Mouse (Mus musculus): ENCODE measurements around the gene Kazn.

Gene Kazn

DNA sequence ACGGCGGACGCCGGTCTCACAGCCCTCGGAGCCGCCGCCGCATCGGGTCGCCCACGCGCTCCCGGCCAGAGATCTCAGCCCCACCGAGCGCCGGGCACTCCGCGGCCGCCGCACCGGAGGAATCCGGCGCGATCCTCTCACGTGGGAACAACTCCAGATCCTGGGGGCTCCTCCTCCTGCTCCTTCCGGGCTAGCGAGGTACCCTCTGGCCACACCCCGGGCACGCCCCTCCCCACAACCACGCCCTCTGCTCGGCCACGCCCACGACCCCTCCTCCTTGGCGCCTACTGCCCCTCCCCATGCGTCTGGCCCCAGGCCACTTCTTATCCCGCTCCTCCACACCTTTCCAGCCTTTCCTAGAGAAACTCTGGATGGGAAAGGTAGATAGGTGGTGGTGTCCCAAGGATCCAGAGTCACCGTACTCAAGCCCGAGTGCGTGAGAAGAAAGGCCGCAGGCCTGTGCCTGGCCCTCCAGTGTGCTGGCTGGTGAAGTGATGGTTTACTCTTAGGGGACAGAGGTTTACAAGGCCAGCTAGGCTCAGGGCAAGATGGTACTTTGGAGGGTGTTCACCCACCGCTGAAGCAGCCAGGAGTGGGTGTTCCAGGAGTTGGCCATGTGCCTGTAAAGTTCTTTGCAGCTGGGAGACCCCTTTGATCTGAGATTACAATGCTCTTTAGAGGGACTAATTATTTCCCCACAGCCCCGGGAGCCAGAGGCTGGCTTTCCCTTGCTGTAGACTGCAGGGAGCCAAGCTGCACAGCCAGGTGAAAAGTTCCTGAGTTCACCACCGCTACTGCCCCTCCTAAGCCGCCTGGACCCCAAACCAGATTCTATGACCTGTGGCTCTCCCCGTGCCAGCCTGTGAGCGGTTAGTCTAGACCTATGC lies at the start of gene Kazn:
Gene Kazn, minus strand, starts transcription at position 162 of the 887 bp plus-strand sequence.
- in situ Hi-C loops (cut with MboI), result no loop called here

DNA sequence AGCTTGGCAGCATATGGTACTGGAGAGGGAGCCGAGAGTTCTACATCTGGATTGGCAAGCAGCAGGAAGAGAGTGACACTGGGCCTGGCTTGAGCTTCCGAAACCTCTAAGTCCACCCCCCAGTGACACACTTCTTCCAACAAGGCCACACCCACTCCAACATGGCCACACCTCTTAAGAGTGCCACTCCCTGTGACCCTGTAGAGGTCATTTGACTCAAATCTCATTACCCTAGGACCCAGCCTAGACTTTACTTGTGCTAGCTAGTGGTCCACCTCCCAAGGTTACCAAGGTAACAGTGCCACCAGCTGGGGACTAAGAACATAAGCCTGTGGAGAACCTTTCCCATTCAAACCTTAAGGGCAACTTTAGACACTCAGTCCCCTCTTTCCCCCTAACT lies 46.3 kb upstream of the Kazn start:
- in situ Hi-C loops (cut with MboI), result no loop called here

GRCm38 (mm10) chr4:142283867-142284266 lies 44.7 kb upstream of the Kazn start:
- in situ Hi-C loops (cut with MboI), result no loop called here

- in situ Hi-C loops (cut with MboI), result no loop called here
Observed at GRCm38 (mm10) chr4:142278197-142278575, 39.0 kb upstream of the Kazn start.

DNA sequence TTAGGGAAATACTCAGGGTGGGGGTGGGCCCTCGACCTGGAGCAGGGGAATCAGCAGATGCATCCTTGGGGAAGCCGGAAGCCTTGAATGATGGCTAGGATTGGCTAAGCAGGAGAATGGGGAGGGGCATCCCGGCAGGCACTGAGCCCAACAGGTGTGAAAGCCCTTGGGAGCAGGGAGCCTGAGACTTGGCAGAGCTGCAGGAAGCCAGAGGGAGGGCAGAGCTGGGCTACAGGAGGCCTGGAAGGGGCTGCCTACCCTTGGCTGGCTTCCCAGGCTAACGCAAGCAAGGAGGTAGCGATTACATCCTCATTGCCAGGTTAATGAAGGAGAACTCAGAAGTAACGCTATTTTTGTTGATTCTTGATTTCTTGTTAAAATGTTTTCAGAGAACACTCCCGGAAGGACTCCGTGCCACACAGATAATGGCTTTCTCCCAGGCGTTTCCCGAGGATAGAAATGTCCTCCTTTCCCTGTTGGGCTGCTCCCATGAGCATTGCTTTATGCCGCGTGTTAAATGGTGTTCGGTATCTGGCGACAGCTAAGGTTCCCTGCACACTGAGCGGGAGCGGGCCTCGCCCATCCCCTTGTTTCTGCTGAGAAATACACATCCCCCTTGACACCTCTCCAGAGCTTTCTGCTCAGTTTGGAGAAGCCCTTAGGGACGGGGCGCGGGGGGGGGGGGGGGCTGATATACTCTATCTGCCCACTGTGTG lies 38.4 kb upstream of the Kazn start:
- in situ Hi-C loops (cut with MboI), result no loop called here

DNA sequence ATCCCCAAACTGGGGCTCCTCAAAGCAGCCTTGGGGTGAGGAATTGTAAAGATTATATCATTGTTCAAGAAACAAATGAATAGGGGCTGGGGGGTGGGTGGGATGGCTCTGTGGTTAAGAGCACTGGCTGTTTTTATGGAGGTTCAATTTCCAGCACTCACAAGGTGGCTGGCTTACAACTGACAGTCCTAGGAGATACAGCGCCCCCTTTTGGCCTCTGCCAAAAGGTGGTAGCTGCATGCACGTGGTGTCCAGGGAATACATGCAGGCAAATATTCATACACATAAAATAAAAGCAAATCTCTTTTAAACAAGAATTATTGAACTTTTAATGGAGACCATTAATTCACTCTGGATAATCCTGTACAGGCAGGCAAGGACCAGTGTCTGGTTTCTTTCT lies 36.0 kb upstream of the Kazn start:
- in situ Hi-C loops (cut with MboI), result no loop called here

DNA sequence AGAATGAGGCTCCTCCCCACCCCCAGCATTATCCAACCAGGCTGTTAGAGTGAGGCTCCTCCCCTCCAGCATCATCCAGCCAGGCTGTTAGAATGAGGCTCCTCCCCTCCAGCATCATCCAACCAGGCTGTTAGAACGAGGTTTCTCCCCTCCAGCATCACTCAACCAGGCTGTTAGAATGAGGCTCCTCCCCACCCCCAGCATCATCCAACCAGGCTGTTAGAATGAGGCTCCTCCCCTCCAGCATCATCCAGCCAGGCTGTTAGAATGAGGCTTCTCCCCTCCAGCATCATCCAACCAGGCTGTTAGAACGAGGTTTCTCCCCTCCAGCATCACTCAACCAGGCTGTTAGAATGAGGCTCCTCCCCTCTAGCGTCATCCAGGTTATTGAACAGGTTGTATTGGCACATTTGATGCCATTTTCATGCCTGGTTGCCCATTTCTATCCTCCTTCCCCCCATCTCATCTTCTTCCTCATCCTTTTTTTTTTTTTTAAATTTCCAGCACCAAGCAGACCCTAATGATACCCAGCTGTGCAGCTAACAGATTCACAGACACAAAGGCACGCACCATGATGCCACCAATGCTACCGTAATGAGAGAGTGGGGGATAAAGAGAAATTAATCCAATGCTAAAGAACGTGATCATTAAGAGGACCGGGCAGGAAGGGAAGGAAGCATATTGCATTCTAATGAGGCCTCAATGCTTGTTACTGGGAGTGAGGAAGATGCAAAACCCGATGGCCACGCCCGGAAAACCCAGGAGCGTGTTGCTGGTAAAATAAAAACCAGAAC lies 35.4 kb upstream of the Kazn start:
- in situ Hi-C loops (cut with MboI), result no loop called here

GRCm38 (mm10) chr4:142271506-142271905 lies 32.3 kb upstream of the Kazn start:
- in situ Hi-C loops (cut with MboI), result no loop called here

GRCm38 (mm10) chr4:142267832-142268231 lies 28.6 kb upstream of the Kazn start:
- in situ Hi-C loops (cut with MboI), result no loop called here

GRCm38 (mm10) chr4:142267348-142267819 lies 28.2 kb upstream of the Kazn start:
- in situ Hi-C loops (cut with MboI), result no loop called here

- in situ Hi-C loops (cut with MboI), result no loop called here
Observed at GRCm38 (mm10) chr4:142264335-142264734, 25.1 kb upstream of the Kazn start.

DNA sequence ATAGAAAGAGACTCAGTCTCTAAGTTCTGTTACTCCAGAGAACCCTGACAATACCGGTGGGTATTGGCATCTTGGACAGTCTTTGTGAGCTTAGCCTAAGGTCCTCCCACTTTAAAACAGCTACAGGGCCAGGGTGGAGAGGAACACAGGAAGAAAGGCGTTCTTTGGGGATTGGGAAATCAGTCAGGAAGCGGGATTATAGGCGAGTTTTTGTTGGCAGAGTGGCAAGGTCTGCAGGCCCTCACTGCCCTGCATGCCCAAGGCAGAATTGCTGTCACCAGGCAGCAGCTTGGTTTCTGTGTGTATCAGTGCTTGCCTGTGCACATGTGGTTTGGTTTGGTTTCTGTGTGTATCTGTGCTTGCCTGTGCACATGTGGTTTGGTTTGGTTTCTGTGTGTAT lies 22.5 kb upstream of the Kazn start:
- in situ Hi-C loops (cut with MboI), result no loop called here

DNA sequence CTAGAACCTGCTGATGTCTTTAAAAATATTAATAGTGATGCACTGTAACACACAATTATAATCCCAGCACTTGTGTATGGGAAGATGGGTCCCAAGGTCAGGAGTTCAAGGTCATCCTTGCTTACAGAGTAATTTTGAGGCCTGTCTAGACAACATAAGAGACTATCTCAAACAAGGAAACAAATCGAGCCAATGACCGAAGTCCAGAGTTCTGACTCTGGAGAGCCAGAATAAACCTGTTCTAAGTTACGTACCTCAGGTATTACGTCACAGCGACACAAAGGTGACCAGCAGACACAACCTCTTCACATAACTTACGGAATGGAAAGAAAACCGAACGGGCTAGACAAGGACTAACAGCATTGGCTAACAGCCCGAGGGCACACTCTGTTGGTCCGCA lies 19.5 kb upstream of the Kazn start:
- in situ Hi-C loops (cut with MboI), result no loop called here

- in situ Hi-C loops (cut with MboI), result no loop called here
Observed at GRCm38 (mm10) chr4:142254088-142254487, 14.9 kb upstream of the Kazn start.

- in situ Hi-C loops (cut with MboI), result no loop called here
Observed at GRCm38 (mm10) chr4:142251471-142252354, 12.5 kb upstream of the Kazn start.

GRCm38 (mm10) chr4:142250054-142250453 lies 10.9 kb upstream of the Kazn start:
- in situ Hi-C loops (cut with MboI), result no loop called here

DNA sequence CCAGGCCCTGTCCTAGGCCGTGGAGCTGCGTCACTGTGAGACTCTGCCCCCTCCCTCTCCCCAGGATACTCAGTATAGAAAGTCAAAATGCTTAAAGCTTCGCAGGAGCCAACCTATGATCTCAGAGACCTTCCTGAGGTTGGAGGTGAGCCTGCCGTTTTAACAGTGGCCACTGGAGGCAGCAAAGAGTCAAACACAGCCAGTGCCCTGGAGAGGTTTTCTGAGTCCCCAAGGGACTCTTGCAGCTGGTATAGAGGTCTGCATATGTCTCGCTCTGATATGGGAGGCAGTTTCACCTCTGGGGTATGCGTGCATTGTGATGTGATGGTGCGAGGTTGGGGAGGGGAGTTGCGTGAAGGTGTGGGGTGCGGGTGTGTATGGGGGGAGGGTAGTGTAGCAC lies 10.2 kb upstream of the Kazn start:
- in situ Hi-C loops (cut with MboI), result no loop called here

DNA sequence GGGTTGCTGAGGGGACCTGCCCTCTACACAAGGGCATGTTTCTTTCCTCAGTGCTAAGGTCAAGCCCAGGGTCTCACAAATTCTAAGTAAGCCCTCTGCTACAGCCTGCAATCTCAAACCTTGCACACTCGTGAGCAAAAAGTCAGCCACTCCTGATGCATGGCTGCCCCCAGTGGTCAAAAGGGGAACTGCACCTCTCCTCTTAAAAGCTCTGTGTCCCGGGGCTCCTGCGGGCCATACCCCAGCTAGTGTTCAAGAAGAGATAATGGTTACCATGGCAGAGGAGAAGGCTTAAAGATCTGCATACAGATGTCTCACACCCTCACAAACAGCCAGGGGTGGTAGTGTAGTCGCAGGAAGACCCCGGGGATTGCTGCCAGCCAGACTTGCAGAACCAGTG lies 9.2 kb upstream of the Kazn start:
- in situ Hi-C loops (cut with MboI), result no loop called here

GRCm38 (mm10) chr4:142246698-142247097 lies 7.5 kb upstream of the Kazn start:
- in situ Hi-C loops (cut with MboI), result no loop called here

DNA sequence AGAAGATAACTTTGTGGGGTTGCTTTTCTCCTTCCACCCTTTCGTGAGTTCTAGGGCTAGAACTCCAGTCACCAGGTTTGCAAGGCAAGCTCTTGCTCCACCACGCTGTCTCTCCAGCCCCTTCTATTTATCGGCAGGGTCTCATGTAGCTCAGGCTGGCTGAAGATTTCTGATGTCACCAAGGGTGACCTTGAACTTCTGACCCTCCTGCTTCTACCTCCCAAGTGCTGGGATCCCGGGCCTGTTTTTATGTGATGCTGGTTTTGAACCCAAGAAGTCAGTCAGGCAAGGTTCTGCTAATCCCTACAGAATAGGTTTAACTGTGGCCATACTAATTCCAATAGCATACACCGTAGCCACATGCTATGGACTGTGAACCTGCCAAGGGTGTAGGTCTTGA lies 5.4 kb upstream of the Kazn start:
- in situ Hi-C loops (cut with MboI), result no loop called here

- in situ Hi-C loops (cut with MboI), result no loop called here
Observed at GRCm38 (mm10) chr4:142242750-142243383, 3.7 kb upstream of the Kazn start.
